15 mouse cellular contexts compared by ENCODE assay signal in the genomic region with DNA sequence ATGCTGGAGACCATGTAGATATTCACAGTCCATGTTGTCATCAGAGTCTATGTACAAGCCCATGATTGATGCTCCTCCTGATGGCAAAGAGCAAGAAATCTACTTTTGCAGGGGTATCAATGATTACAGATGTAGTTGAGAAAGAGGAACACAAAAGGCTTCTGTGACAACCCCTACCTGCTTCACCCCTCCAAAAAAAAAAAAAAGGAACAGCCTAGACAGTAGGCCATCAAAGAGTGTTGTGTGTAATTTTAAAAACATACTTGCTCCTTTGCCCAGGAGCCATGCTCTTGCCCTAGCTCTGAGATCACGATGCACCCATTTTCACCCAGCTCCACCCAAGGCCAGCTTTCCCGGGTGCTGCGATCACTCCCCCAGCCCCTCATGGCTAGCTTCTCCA.
A peak's percentile ranks its signal among the peaks of the same experiment; 100 is the strongest.
DNase-seq lines count a peak whose midpoint lies in the region; TF ChIP-seq lines count a peak whose summit lies in the region.
"Had no signal": no experiment of that assay in that cellular context is flagged by ENCODE, and none has a peak within 500 bp of the region (broad histone marks: within the 10 kb centered on the region; RNA-seq: fewer than 3 reads in every experiment).

No protein-coding gene starts in this region.

- peaks cover 0 to 27% of the 10 kb centered on the region in 2 experiments; a peak in 2 of 4 replicates for H3K36me3 ChIP-seq in MEL (ENCODE audit: control insufficient read depth in 1 of 2, insufficient read depth in 2 of 2, low read length in 2 of 2)
- H3K36me3 ChIP-seq: G1E had no signal

- DNase-seq in MEL (ENCODE audit: low read depth, low spot score): peak; percentile 39
- no peak for DNase-seq in heart, postnatal 25 days (ENCODE audit: low spot score)
- DNase-seq: adrenal gland, adult 2 months; adrenal gland, adult 8-10 months; adrenal gland, postnatal 10 days; adrenal gland, postnatal 14 days; adrenal gland, postnatal 25 days; adrenal gland, postnatal 36 days; B cell, adult 2 months; cerebellum, adult 11 months; cerebellum, adult 11-12 months; cerebellum, adult 18-20 months; cerebellum, adult 2 months; cerebellum, adult 8-10 months had no signal

- peaks cover 19 to 30% of the 10 kb centered on the region in 2 experiments for H3K4me1 ChIP-seq in MEL (ENCODE audit: control insufficient read depth in 1 of 2, insufficient read depth in 2 of 2, low read length in 2 of 2)

- H3K9ac ChIP-seq in MEL (ENCODE audit: control insufficient read depth, low read depth, low read length, poor library complexity, severe bottlenecking): no peak overlapping the region

- H3K27ac ChIP-seq in MEL (ENCODE audit: control insufficient read depth, low read depth, low read length): no peak overlapping the region

- H3K4me3 ChIP-seq in MEL (ENCODE audit: control insufficient read depth in 1 of 2, insufficient read depth in 1 of 2, low read depth in 2 of 2, low read length in 2 of 2): no peak overlapping the region

- no peak for TF ChIP-seq POLR2A in MEL (IDR thresholded peaks at IDR 0.05; ENCODE audit: control insufficient read depth in 1 of 2, insufficient read depth in 1 of 2, low read depth in 1 of 2, low read length in 2 of 2, poor library complexity in 1 of 2)

- TF ChIP-seq CTCF in MEL (IDR thresholded peaks at IDR 0.05 in 2 of 3, conservative IDR thresholded peaks at IDR 0.05 in 1 of 3; ENCODE audit: control insufficient read depth in 1 of 3, insufficient read depth in 1 of 3, low read depth in 2 of 3, low read length in 3 of 3, poor library complexity in 1 of 3, severe bottlenecking in 1 of 3): no peak

- no peaks in the 10 kb centered on the region for H3K27me3 ChIP-seq in MEL (ENCODE audit: control insufficient read depth in 1 of 2, insufficient read depth in 2 of 2, low read length in 2 of 2)

- no peaks in the 10 kb centered on the region for H3K79me2 ChIP-seq in MEL (ENCODE audit: control insufficient read depth, insufficient read depth, low read length, poor library complexity)

- H3K9me3 ChIP-seq in MEL (replicated peaks; ENCODE audit: insufficient read depth, low read length): no peaks in the 10 kb centered on the region

- no peak for TF ChIP-seq EP300 in MEL (IDR thresholded peaks at IDR 0.05; ENCODE audit: low read depth in 1 of 2, low read length in 2 of 2)

- intact Hi-C loops in heart, postnatal 25 days (cut with DNase I): no loop called here

- TF ChIP-seq RAD21 in MEL (IDR thresholded peaks at IDR 0.05; ENCODE audit: low read depth, low read length): no peak

TF ChIP-seq in MEL, 35 proteins besides CTCF, POLR2A, EP300 and RAD21:
- TF ChIP-seq CHD2 (IDR thresholded peaks at IDR 0.05; ENCODE audit: low read length) (no peak), ZNF384 (IDR thresholded peaks at IDR 0.05; ENCODE audit: low read depth, low read length) (peak; percentile 93)
